Mouse (Mus musculus) lung, adult 10 weeks (tissue): Measurements from ENCODE around the gene Gsdme. TPM values are rescaled to one million over a fixed set of nuclear protein-coding genes. Genes with fewer than 3 reads are reported as not detected.

Experiments
- polyA plus RNA-seq: library from polyadenylated mRNA; stranded (reverse); fragments of 350-450 nt; fragmentation: Illumina TruSeq; extraction: RNeasy Lipid Tissue Mini Kit (QIAGEN cat#74804); gene quantifications from one replicate; pipeline ENCODE4 v1.2.3, GENCODE M21; 2014; ENCODE audit warnings: low read depth, low replicate concordance; ENCODE audit not compliant: insufficient read depth

Gene Gsdme
- polyA plus RNA-seq = 0.66 TPM

DNA sequence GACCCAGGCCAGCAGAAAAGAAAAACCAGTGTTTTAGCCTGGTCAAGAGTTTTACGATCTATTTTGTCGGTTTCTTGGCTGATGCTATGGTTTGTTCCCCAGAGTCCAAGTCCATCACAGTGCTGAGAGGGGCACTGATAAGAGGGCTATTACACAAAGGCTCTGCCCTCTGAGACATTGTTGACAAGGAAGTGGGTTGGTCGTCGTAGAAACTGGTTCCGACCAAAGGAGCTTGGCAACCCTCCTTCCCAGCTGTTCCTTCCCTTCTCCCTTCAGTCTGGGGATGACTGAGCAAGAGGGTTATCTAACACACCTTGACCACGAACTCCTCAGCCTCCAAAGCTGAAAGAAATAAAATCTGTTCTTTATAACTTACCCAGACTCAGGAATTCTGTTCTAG lies at the start of gene Gsdme:
Gene Gsdme (minus strand): TSS at position 193 of the 400 bp plus-strand sequence.

Other genes with a start within 250 kb of the Gsdme start
- gene Mpp6, start 153.6 kb downstream of the Gsdme start, polyA plus RNA-seq = 13.3 TPM
- gene Osbpl3, start 192.3 kb upstream of the Gsdme start, polyA plus RNA-seq = 6.2 TPM